Mouse (Mus musculus) CH12.LX (cell line): ENCODE measurements around the gene Rps6ka5. TPM values are rescaled to one million over a fixed set of nuclear protein-coding genes. Genes with fewer than 3 reads are reported as not detected.

Experiments
- DNase-seq: peaks from one replicate; pipeline ENCODE4 v3.0.0-alpha.2; 2013; ENCODE audit errors: extremely low read depth
- H3K27ac ChIP-seq: 2 replicates; pipeline ENCODE4 v1.5.1; 2012; ENCODE audit warnings: low read depth, mild to moderate bottlenecking, control low read depth, moderate library complexity; ENCODE audit not compliant: insufficient read depth
- H3K27me3 ChIP-seq: replicated peaks from 2 replicates; pipeline ENCODE3; 2012; ENCODE audit warnings: inconsistent platforms
- H3K36me3 ChIP-seq, 2 experiments: replicated peaks in 1 of 2; 2 replicates each; pipeline versions ENCODE3 to v1.6.1; 2012; ENCODE audit warnings: inconsistent platforms in 1 of 2, low read length in 1 of 2, mild to moderate bottlenecking in 1 of 2, mixed read lengths in 1 of 2, moderate library complexity in 1 of 2; ENCODE audit not compliant: control insufficient read depth in 1 of 2, insufficient read depth in 1 of 2
- H3K4me1 ChIP-seq, 2 experiments: 2 replicates each; pipeline ENCODE4 v1.6.1; 2012; ENCODE audit warnings: inconsistent platforms in 1 of 2, moderate library complexity in 1 of 2; ENCODE audit not compliant: insufficient read depth in 2 of 2, control insufficient read depth in 1 of 2
- H3K4me2 ChIP-seq: 2 replicates; pipeline ENCODE4 v1.6.1; 2012; ENCODE audit warnings: low read depth, mild to moderate bottlenecking, control low read depth; ENCODE audit not compliant: poor library complexity, insufficient read depth, severe bottlenecking
- H3K4me3 ChIP-seq, 3 experiments: fragments of 150-350 bp in 1 of 3; sonication (generic) in 1 of 3; replicated peaks in 1 of 3; 2 replicates each; pipeline versions ENCODE3 to v1.5.1; 2011 to 2012; ENCODE audit warnings: low read depth in 2 of 3, low read length in 2 of 3, mild to moderate bottlenecking in 2 of 3, moderate library complexity in 2 of 3, control low read depth in 1 of 3, improper control_type of control experiment in 1 of 3, inconsistent platforms in 1 of 3, mixed read lengths in 1 of 3; ENCODE audit not compliant: poor library complexity in 1 of 3
- H3K79me2 ChIP-seq: replicated peaks from 2 replicates; pipeline ENCODE4 v1.6.1; 2012; ENCODE audit warnings: mild to moderate bottlenecking, moderate library complexity; ENCODE audit not compliant: control insufficient read depth, poor library complexity, insufficient read depth, severe bottlenecking; ENCODE audit errors: extremely low read depth
- H3K9ac ChIP-seq: 2 replicates; pipeline ENCODE4 v1.6.1; 2012; ENCODE audit warnings: low read depth, mild to moderate bottlenecking, control low read depth, moderate library complexity; ENCODE audit not compliant: insufficient read depth
- H3K9me3 ChIP-seq: replicated peaks from 2 replicates; pipeline ENCODE3; 2012; ENCODE audit warnings: low read length, inconsistent platforms, mixed read lengths
- CTCF ChIP-seq, 2 experiments: IDR thresholded peaks in 1 of 2; conservative IDR thresholded peaks in 1 of 2; 2 replicates each; pipeline ENCODE4 v1.5.1; 2011 to 2012; ENCODE audit warnings: low read depth in 2 of 2, low read length in 2 of 2, improper control_type of control experiment in 1 of 2, inconsistent platforms in 1 of 2, mild to moderate bottlenecking in 1 of 2, moderate library complexity in 1 of 2
- E2F4 ChIP-seq: IDR thresholded peaks from 2 replicates; pipeline ENCODE4 v1.6.1; 2011; ENCODE audit warnings: low read depth, low read length, improper control_type of control experiment; ENCODE audit not compliant: insufficient replicate concordance
- ELF1 ChIP-seq: IDR thresholded peaks from 2 replicates; pipeline ENCODE4 v1.6.1; 2014; ENCODE audit warnings: low read depth, mild to moderate bottlenecking, inconsistent platforms, low read length, improper control_type of control experiment
- EP300 ChIP-seq: IDR thresholded peaks from 2 replicates; pipeline ENCODE4 v1.6.1; 2011; ENCODE audit warnings: low read length, improper control_type of control experiment
- GABPA ChIP-seq: IDR thresholded peaks from 2 replicates; pipeline ENCODE4 v1.6.1; 2012; ENCODE audit warnings: low read depth, low read length, improper control_type of control experiment, inconsistent platforms; ENCODE audit not compliant: insufficient replicate concordance
- HCFC1 ChIP-seq: IDR thresholded peaks from 2 replicates; pipeline ENCODE4 v1.6.1; 2012; ENCODE audit warnings: low read depth, mild to moderate bottlenecking, inconsistent platforms, low read length, improper control_type of control experiment
- MAFK ChIP-seq: IDR thresholded peaks from 2 replicates; pipeline ENCODE4 v1.6.1; 2011; ENCODE audit warnings: low read length, improper control_type of control experiment; ENCODE audit not compliant: insufficient replicate concordance
- MAZ ChIP-seq: IDR thresholded peaks from 2 replicates; pipeline ENCODE4 v1.6.1; 2012; ENCODE audit warnings: low read depth, mild to moderate bottlenecking, inconsistent platforms, low read length, improper control_type of control experiment, moderate library complexity
- MXI1 ChIP-seq: IDR thresholded peaks from 2 replicates; pipeline ENCODE4 v1.6.1; 2011; ENCODE audit warnings: mild to moderate bottlenecking, low read depth, low read length, improper control_type of control experiment
- MYC ChIP-seq: IDR thresholded peaks from 2 replicates; pipeline ENCODE4 v1.6.1; 2011; ENCODE audit warnings: low read depth, mild to moderate bottlenecking, improper control_type of control experiment, low read length
- NELFE ChIP-seq: IDR thresholded peaks from 2 replicates; pipeline ENCODE4 v1.6.1; 2011; ENCODE audit warnings: low read depth, low read length, improper control_type of control experiment
- POLR2AphosphoS2 ChIP-seq: IDR thresholded peaks from 2 replicates; pipeline ENCODE4 v1.6.1; 2011; ENCODE audit warnings: low read depth, low read length, improper control_type of control experiment
- RAD21 ChIP-seq: IDR thresholded peaks from 2 replicates; pipeline ENCODE4 v1.6.1; 2011; ENCODE audit warnings: low read depth, mild to moderate bottlenecking, low read length, improper control_type of control experiment, moderate library complexity
- SIN3A ChIP-seq: IDR thresholded peaks from 2 replicates; pipeline ENCODE4 v1.6.1; 2012; ENCODE audit warnings: low read length, improper control_type of control experiment, inconsistent platforms
- SMC3 ChIP-seq: IDR thresholded peaks from 2 replicates; pipeline ENCODE4 v1.6.1; 2011; ENCODE audit warnings: low read depth, low read length, improper control_type of control experiment
- TBP ChIP-seq: conservative IDR thresholded peaks from 2 replicates; pipeline ENCODE4 v1.6.1; 2011; ENCODE audit warnings: low read depth, low read length, improper control_type of control experiment
- TCF12 ChIP-seq: IDR thresholded peaks from 2 replicates; pipeline ENCODE4 v1.6.1; 2014; ENCODE audit warnings: low read depth, mild to moderate bottlenecking, inconsistent platforms, low read length, improper control_type of control experiment
- USF2 ChIP-seq: conservative IDR thresholded peaks from 2 replicates; pipeline ENCODE4 v1.6.1; 2011; ENCODE audit warnings: low read depth, low read length, improper control_type of control experiment
- ZKSCAN1 ChIP-seq: IDR thresholded peaks from 2 replicates; pipeline ENCODE4 v1.6.1; 2012; ENCODE audit warnings: low read depth, inconsistent platforms, low read length, improper control_type of control experiment, borderline replicate concordance
- ZMIZ1 ChIP-seq: IDR thresholded peaks from 2 replicates; pipeline ENCODE4 v1.6.1; 2012; ENCODE audit warnings: low read depth, mild to moderate bottlenecking, inconsistent platforms, low read length, improper control_type of control experiment
- dilution Hi-C: fragments of 300-500 bp; cut with MboI; formaldehyde crosslinking; loops from 2 replicates; pipeline ENCODE4 v1.14.3; 2020; ENCODE audit warnings: low sequenced_read_pairs; ENCODE audit not compliant: extremely low pct_unique_long_range_greater_than_20kb, extremely low pct_ligation_motif_present
- in situ Hi-C: fragments of 300-500 bp; cut with MboI; formaldehyde crosslinking; loops from 3 replicates; pipeline ENCODE4 v1.14.3; 2019; ENCODE audit warnings: low sequenced_read_pairs, low pct_ligation_motif_present, low pct_unique_long_range_greater_than_20kb, mixed read lengths
- polyA plus RNA-seq: library from polyadenylated mRNA; unstranded; fragments of >175 nt; gene quantifications from 2 replicates; pipeline ENCODE4 v1.2.1, GENCODE M21; 2012; ENCODE audit warnings: low read depth; ENCODE audit not compliant: insufficient read length
- total RNA-seq, 2 experiments: library from RNA; depleted of rRNA; stranded (reverse); fragments of 300-350 nt in 1 of 2; fragments of >200 nt in 1 of 2; gene quantifications; 2 replicates each; pipeline ENCODE4 v1.2.3; 2012 to 2014

The Rps6ka5 gene
- total and polyA plus RNA-seq, 3 experiments: 2.9 to 6.2 (median 4.8) TPM

DNA sequence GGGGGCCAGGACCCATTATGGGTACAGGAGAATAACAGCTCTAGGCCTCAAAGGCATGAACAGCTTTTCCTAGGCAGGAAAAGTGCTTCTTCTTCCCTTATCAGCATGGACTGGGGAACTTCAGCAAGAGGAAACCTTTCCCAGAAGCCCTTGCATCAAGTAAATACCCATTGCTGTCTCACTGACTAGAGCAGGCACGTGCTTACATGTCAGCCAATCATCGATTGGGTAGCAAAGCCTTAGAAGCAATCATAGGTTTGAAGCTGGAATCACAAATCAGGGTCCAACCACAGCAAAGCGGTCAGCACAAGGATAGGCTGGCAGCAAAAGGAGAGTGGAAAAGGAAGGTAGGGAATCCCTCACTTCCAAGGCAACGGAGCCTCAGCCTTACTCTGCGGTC is 213.7 kb downstream of the Rps6ka5 start:
- no peak overlapping the region for H3K4me3 ChIP-seq
- H3K79me2 ChIP-seq: no peaks in the 10 kb centered on the region
- no peak overlapping the region for H3K27ac ChIP-seq
- DNase-seq: no peak
- no peak overlapping the region for H3K4me2 ChIP-seq
- 0 out of 4 replicates have a peak, but pooled peaks cover 0 to under 1% of the 10 kb centered on the region in 2 experiments for H3K4me1 ChIP-seq
- no peak overlapping the region for H3K9ac ChIP-seq
- peaks cover 6% of the 10 kb centered on the region for H3K9me3 ChIP-seq
- TF ChIP-seq MAZ: no peak
- no peak for TF ChIP-seq CTCF (conservative IDR thresholded peaks at IDR 0.05 in 1 of 2, IDR thresholded peaks at IDR 0.05 in 1 of 2; ENCODE audit: low read depth in 2 of 2, low read length in 2 of 2)
- no peak for TF ChIP-seq ZKSCAN1
- TF ChIP-seq EP300: no peak
- TF ChIP-seq ELF1: no peak
- no peak for TF ChIP-seq MYC
- no peak for TF ChIP-seq HCFC1
- TF ChIP-seq, all 38 proteins: peak for 0
- Histone ChIP-seq H3K27me3 (no peaks in the 10 kb centered on the region), H3K36me3 (peaks cover 0 to 60% of the 10 kb centered on the region in 2 experiments)
- in situ Hi-C loops: no loop called here
- dilution Hi-C loops: no loop called here

GRCm38 (mm10) chr12:100512641-100513040 is 214.1 kb downstream of the Rps6ka5 start:
- Histone ChIP-seq H3K9ac (no peak overlapping the region), H3K4me2 (no peak overlapping the region), H3K9me3 (peaks cover 6% of the 10 kb centered on the region), H3K4me1 (no peaks in the 10 kb centered on the region), H3K4me3 (no peak overlapping the region), H3K79me2 (no peaks in the 10 kb centered on the region), H3K27me3 (no peaks in the 10 kb centered on the region), H3K36me3 (peaks cover 0 to 59% of the 10 kb centered on the region in 2 experiments), H3K27ac (no peak overlapping the region)
- in situ Hi-C loops (no loop called here), dilution Hi-C loops (no loop called here)
- TF ChIP-seq NELFE (no peak), E2F4 (no peak), RAD21 (no peak)
- no peak for DNase-seq

DNA sequence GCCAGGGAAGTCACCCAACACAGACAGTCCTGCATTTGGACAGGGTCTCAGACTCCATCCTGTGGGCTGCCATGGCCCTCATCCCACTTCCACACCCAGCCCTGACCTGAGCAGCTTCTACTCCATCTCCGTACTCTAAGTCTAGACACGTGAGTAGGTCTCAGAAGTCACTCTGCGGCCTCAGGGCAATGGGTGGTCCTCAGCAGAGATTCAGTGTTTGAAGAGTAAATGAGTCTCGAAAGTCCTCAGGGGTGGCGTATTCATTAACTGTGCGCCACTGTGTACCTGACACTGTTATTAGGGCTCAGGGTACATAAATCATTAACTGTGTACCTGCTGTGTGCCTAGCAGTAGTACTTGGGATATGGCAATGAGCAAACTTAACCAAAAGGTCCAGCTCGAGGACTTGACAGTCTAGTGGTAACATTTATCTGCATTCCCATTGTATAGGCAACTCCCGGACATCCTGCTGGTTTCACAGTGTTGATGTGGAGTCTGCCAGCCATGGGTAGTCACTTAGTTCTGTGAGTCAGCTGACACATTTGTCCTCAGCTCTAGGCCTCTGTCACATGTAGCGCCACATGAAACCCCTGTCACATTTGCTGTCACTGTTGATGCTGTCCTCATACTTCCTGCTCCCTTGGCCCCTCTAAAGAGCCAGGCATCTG is 217.0 kb downstream of the Rps6ka5 start:
- H3K36me3 ChIP-seq: peaks cover 0 to 55% of the 10 kb centered on the region in 2 experiments
- DNase-seq: no peak
- TF ChIP-seq ZMIZ1: no peak
- no peak for TF ChIP-seq CTCF (conservative IDR thresholded peaks at IDR 0.05 in 1 of 2, IDR thresholded peaks at IDR 0.05 in 1 of 2; ENCODE audit: low read depth in 2 of 2, low read length in 2 of 2)
- TF ChIP-seq TCF12: no peak
- TF ChIP-seq ELF1: no peak
- TF ChIP-seq TBP: no peak
- TF ChIP-seq MAFK: no peak
- TF ChIP-seq POLR2AphosphoS2: no peak
- no peak for TF ChIP-seq MXI1
- no peak for TF ChIP-seq GABPA
- no peak for TF ChIP-seq SIN3A
- no peak for TF ChIP-seq E2F4
- TF ChIP-seq USF2: no peak
- TF ChIP-seq SMC3: no peak
- TF ChIP-seq, all 38 proteins: peak for 0
- dilution Hi-C loops (no loop called here), in situ Hi-C loops (no loop called here)
- H3K4me3 ChIP-seq: no peak overlapping the region
- peaks cover 0 to 12% of the 10 kb centered on the region in 2 experiments; a peak in 3 of 4 replicates for H3K4me1 ChIP-seq
- H3K79me2 ChIP-seq: no peaks in the 10 kb centered on the region
- no peaks in the 10 kb centered on the region for H3K27me3 ChIP-seq
- peaks cover 6% of the 10 kb centered on the region for H3K9me3 ChIP-seq
- no peak overlapping the region for H3K27ac ChIP-seq
- H3K4me2 ChIP-seq: no peak overlapping the region
- no peak overlapping the region for H3K9ac ChIP-seq
